Mouse (Mus musculus): ENCODE measurements around the gene Usp12. TPM values are rescaled to one million over a fixed set of nuclear protein-coding genes. Genes with fewer than 3 reads are reported as not detected.

Gene Usp12
- polyA plus RNA-seq, 1 experiment from 2014 or later, result 17.1 TPM

DNA sequence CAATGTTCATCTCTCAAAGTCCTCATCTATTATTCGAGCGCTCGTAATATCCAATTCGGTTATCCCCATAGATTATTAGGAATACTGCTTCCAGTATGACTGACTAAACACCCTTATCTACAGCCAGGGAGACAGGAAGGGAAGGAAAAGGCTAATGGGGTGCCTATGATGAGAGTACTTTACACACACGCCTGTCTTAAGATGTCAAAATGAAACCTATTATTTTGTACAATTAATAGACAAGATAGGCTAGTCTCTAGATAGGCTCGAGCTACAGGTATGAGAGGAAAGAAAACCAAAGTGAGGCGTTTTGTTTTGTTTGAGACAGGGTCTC is 37.6 kb upstream of the Usp12 start:
- no peak; the same call in 1 of the 2 replicates for ATAC-seq (ENCODE audit: low FRiP score, low read depth)
- Histone ChIP-seq H3K9ac (peak overlapping the region; percentile 81), H3K27me3 (no peaks in the 10 kb centered on the region), H3K4me3 (peak overlapping the region; percentile 87), H3K4me2 (peak overlapping the region; percentile 70), H3K4me1 (replicated peaks) (peaks cover 21% of the 10 kb centered on the region), H3K27ac (replicated peaks) (peak overlapping the region; percentile 96), H3K9me3 (no peaks in the 10 kb centered on the region), H3K36me3 (peaks cover 30% of the 10 kb centered on the region)
- WGBS, result 48% methylated on average over 7 of the region's 7 CpGs

DNA sequence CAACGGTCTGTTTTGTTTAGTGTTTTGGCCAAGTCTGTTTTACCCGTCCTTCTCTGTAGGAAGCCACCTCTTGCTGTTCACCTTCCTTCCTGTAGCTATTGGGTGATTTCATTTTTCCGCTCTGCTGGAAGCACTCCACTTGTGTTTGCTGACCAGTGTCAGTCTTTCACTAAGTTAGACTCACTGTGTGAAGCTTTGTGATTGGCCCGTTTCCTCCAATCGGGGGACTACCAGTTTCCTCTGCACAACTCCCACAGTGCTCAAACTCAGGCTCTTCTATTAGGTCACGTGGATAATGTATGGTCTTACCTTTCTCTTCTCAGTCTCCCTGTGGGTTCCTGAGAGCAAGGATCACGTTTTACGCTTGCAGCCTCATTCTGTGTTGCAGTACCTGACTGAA is 34.7 kb upstream of the Usp12 start:
- H3K27me3 ChIP-seq, result no peaks in the 10 kb centered on the region
- WGBS, result 54% methylated on average over 8 of the region's 8 CpGs
- no peak overlapping the region for H3K4me2 ChIP-seq
- H3K36me3 ChIP-seq, result peaks cover 1% of the 10 kb centered on the region; the same call in 1 of the 2 replicates
- H3K27ac ChIP-seq (replicated peaks), result no peak overlapping the region
- peaks cover 17% of the 10 kb centered on the region for H3K4me1 ChIP-seq (replicated peaks)
- no peak for ATAC-seq (ENCODE audit: low FRiP score, low read depth)
- no peaks in the 10 kb centered on the region for H3K9me3 ChIP-seq
- no peak overlapping the region for H3K4me3 ChIP-seq
- H3K9ac ChIP-seq, result no peak overlapping the region

DNA sequence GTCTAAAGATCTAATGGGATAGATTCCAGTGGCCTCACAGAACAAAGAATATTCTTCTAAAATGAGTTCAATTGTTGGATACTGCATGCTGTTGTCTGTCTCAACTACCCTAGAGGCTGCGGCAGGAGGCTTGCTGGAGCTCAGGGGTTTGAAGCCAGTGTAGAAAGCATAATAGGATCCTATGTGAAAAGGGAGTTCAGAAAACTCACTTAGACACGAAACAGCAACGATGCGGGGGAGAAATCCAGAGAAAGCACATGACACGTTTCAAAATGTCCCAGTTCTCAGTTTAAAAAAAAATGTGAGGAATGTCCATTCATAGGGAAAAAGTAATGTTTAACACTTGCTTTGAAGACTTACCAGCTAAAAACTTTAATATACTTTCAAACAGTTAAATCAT is 28.2 kb upstream of the Usp12 start:
- Histone ChIP-seq H3K9me3 (no peaks in the 10 kb centered on the region), H3K27ac (replicated peaks) (no peak overlapping the region), H3K36me3 (no peaks in the 10 kb centered on the region), H3K27me3 (no peaks in the 10 kb centered on the region), H3K4me1 (replicated peaks) (no peaks in the 10 kb centered on the region), H3K9ac (no peak overlapping the region), H3K4me2 (no peak overlapping the region), H3K4me3 (no peak overlapping the region)
- WGBS, result 87% methylated on average over 5 of the region's 5 CpGs
- no peak for ATAC-seq (ENCODE audit: low FRiP score, low read depth)

- Histone ChIP-seq H3K27ac (replicated peaks) (no peak overlapping the region), H3K9ac (no peak overlapping the region), H3K36me3 (no peaks in the 10 kb centered on the region), H3K4me1 (replicated peaks) (no peaks in the 10 kb centered on the region), H3K4me3 (no peak overlapping the region), H3K4me2 (no peak overlapping the region), H3K9me3 (no peaks in the 10 kb centered on the region), H3K27me3 (no peaks in the 10 kb centered on the region)
- 58% methylated on average over 8 of the region's 8 CpGs for WGBS
- no peak for ATAC-seq (ENCODE audit: low FRiP score, low read depth)
Observed at GRCm38 (mm10) chr5:146818906-146819623, 24.3 kb upstream of the Usp12 start.

- Histone ChIP-seq H3K4me1 (replicated peaks) (no peaks in the 10 kb centered on the region), H3K27me3 (no peaks in the 10 kb centered on the region), H3K9ac (no peak overlapping the region), H3K4me3 (no peak overlapping the region), H3K4me2 (no peak overlapping the region), H3K27ac (replicated peaks) (no peak overlapping the region), H3K36me3 (no peaks in the 10 kb centered on the region), H3K9me3 (no peaks in the 10 kb centered on the region)
- WGBS, result 87% methylated on average over 8 of the region's 8 CpGs
- ATAC-seq (ENCODE audit: low FRiP score, low read depth), result no peak
Observed at GRCm38 (mm10) chr5:146817583-146817982, 22.8 kb upstream of the Usp12 start.

- no peak overlapping the region for H3K4me3 ChIP-seq
- 88% methylated on average over 4 of the region's 4 CpGs for whole genome bisulfite sequencing
- H3K9ac ChIP-seq, result no peak overlapping the region
- no peaks in the 10 kb centered on the region for H3K27me3 ChIP-seq
- H3K27ac ChIP-seq (replicated peaks), result no peak overlapping the region
- no peaks in the 10 kb centered on the region for H3K9me3 ChIP-seq
- ATAC-seq (ENCODE audit: low FRiP score, low read depth), result no peak
- no peaks in the 10 kb centered on the region for H3K4me1 ChIP-seq (replicated peaks)
- H3K36me3 ChIP-seq, result no peaks in the 10 kb centered on the region
- no peak overlapping the region for H3K4me2 ChIP-seq
Observed at GRCm38 (mm10) chr5:146815394-146815793, 20.6 kb upstream of the Usp12 start.

- H3K27ac ChIP-seq (replicated peaks), result no peak overlapping the region
- H3K9me3 ChIP-seq, result no peaks in the 10 kb centered on the region
- H3K4me2 ChIP-seq, result no peak overlapping the region
- H3K36me3 ChIP-seq, result no peaks in the 10 kb centered on the region
- no peak overlapping the region for H3K9ac ChIP-seq
- no peaks in the 10 kb centered on the region for H3K4me1 ChIP-seq (replicated peaks)
- no peak overlapping the region for H3K4me3 ChIP-seq
- WGBS, result 88% methylated on average over 4 of the region's 4 CpGs
- no peaks in the 10 kb centered on the region for H3K27me3 ChIP-seq
- no peak for ATAC-seq (ENCODE audit: low FRiP score, low read depth)
Observed at GRCm38 (mm10) chr5:146813421-146813820, 18.6 kb upstream of the Usp12 start.

DNA sequence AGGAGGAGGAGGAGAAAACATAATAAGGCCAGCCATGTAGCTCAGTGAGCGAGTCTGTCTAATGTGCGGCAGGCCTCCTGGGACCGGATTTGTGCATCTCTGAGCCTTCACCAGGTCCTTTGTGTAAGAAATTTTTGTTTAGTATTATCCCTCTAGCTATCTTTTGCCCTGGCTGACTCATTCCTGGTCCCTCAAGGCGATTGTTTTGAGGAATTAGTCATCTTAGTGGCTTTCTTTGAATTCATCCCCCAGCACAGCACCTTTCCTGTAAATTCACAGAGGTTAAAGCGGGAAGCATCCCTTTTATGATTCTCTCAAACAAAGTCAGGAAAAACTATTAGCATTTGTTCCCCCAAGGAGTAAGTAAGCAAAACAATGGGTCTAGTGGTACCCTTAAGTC is 18.1 kb upstream of the Usp12 start:
- ATAC-seq (ENCODE audit: low FRiP score, low read depth), result no peak
- WGBS, result 90% methylated on average over 5 of the region's 5 CpGs
- Histone ChIP-seq H3K4me3 (no peak overlapping the region), H3K9me3 (no peaks in the 10 kb centered on the region), H3K36me3 (no peaks in the 10 kb centered on the region), H3K9ac (no peak overlapping the region), H3K27me3 (no peaks in the 10 kb centered on the region), H3K27ac (replicated peaks) (no peak overlapping the region), H3K4me1 (replicated peaks) (no peaks in the 10 kb centered on the region), H3K4me2 (no peak overlapping the region)

DNA sequence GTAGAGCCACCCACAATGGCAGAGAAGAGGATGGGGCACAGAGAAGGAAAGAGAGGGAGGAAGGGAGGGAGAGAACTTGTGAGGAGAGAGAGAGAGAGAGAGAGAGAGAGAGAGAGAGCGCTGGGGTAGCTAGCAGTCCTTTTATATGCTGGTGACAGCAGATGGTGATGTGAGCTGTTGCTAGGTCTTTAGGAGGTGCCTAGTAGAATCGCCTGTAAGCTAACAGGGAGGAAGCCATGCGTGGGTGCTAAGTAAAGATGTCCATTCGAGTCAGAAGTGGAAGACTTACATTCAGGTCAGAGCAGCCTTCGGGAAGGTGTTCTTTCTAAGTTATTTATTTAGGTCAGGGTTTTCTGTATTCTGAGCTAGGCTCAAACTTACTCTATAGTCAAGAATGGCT is 15.1 kb upstream of the Usp12 start:
- Histone ChIP-seq H3K9ac (no peak overlapping the region), H3K36me3 (no peaks in the 10 kb centered on the region), H3K27me3 (no peaks in the 10 kb centered on the region), H3K9me3 (no peaks in the 10 kb centered on the region), H3K4me1 (replicated peaks) (no peaks in the 10 kb centered on the region), H3K27ac (replicated peaks) (no peak overlapping the region), H3K4me2 (no peak overlapping the region), H3K4me3 (no peak overlapping the region)
- no peak for ATAC-seq (ENCODE audit: low FRiP score, low read depth)
- 85% methylated on average over 5 of the region's 5 CpGs for WGBS

- Histone ChIP-seq H3K4me1 (replicated peaks) (no peaks in the 10 kb centered on the region), H3K9me3 (no peaks in the 10 kb centered on the region), H3K4me2 (no peak overlapping the region), H3K9ac (no peak overlapping the region), H3K27me3 (no peaks in the 10 kb centered on the region), H3K4me3 (no peak overlapping the region), H3K36me3 (no peaks in the 10 kb centered on the region), H3K27ac (replicated peaks) (no peak overlapping the region)
- 81% methylated on average over 8 of the region's 8 CpGs for WGBS
- no peak for ATAC-seq (ENCODE audit: low FRiP score, low read depth)
Observed at GRCm38 (mm10) chr5:146806004-146806430, 11.2 kb upstream of the Usp12 start.

- Histone ChIP-seq H3K4me2 (no peak overlapping the region), H3K4me1 (replicated peaks) (peaks cover 10% of the 10 kb centered on the region), H3K9ac (no peak overlapping the region), H3K27me3 (no peaks in the 10 kb centered on the region), H3K36me3 (no peaks in the 10 kb centered on the region), H3K27ac (replicated peaks) (no peak overlapping the region), H3K9me3 (no peaks in the 10 kb centered on the region), H3K4me3 (no peak overlapping the region)
- ATAC-seq (ENCODE audit: low FRiP score, low read depth), result no peak
- 33% methylated on average over 9 of the region's 9 CpGs for WGBS
Observed at GRCm38 (mm10) chr5:146798031-146798430, 3.2 kb upstream of the Usp12 start.

- Histone ChIP-seq H3K36me3 (no peaks in the 10 kb centered on the region), H3K4me1 (replicated peaks) (peaks cover 33% of the 10 kb centered on the region), H3K9ac (no peak overlapping the region), H3K9me3 (no peaks in the 10 kb centered on the region), H3K27ac (replicated peaks) (no peak overlapping the region), H3K4me3 (no peak overlapping the region), H3K4me2 (no peak overlapping the region), H3K27me3 (no peaks in the 10 kb centered on the region)
- 75% methylated on average over 13 of the region's 13 CpGs for WGBS
- ATAC-seq (ENCODE audit: low FRiP score, low read depth), result no peak
Observed at GRCm38 (mm10) chr5:146795728-146796127, 922 bp upstream of the Usp12 start.

Data from hindbrain, embryonic 15.5 days (tissue).